Mouse (Mus musculus): ENCODE results near the gene Cd164l2.

DNA sequence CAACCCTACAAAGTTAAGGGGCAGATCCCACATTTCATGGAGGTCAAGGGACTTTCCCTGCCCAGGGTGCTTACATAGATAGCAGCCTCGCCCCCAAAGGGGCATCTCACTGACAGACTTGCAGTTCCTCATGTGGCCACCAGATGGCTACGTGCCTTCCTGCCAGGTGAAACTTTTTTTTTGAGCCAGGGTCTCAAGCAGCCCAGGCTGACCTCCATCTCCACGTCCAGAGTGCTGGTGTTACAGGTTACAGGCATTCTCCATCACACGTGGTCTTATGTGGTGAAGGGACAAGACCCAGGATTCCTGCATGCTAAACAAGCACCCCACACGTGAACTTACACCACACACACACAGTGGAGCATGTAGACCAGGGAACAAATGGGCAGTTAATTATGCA lies 5.7 kb downstream of the Cd164l2 start:
- TF ChIP-seq CTCF (IDR thresholded peaks at IDR 0.05; ENCODE audit: low read depth, low read length): peak; percentile 97
- TF ChIP-seq GATA1 (IDR thresholded peaks at IDR 0.05; ENCODE audit: borderline replicate concordance, low read length): no peak
- no peak for TF ChIP-seq TAL1 (conservative IDR thresholded peaks at IDR 0.05; ENCODE audit: low read depth, low read length)
